Comparison of ENCODE assay signal across 9 mouse cellular contexts in the genomic region with DNA sequence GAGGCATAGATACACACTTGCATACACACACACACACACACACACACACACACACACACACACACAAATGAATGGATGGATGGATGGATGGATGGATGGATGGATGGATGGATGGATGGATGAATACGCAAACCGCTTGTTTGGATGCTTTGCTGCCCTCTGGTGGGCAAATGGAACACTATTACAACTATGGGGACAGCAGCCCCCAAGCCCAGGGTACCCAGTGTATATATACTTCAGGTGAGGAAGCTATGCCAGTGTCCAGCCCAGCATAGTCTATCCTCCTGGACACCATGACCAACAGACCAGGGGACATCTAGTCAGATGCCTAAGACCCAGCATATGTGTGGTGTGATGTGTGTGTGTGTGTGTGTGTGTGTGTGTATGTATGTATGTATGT. TPM values are rescaled to one million over a fixed set of nuclear protein-coding genes. Genes with fewer than 3 reads are reported as not detected.
DNase-seq lines count a peak whose midpoint lies in the region; ATAC-seq lines count a peak whose summit lies in the region.
"Had no signal": no experiment of that assay in that cellular context is flagged by ENCODE, and none has a peak within 500 bp of the region (broad histone marks: within the 10 kb centered on the region; RNA-seq: fewer than 3 reads in every experiment).

No protein-coding gene starts in this region.

- WGBS in neural tube, embryonic 13.5 days, result 12% methylated on average over 2 of the region's 2 CpGs

- 0 out of 2 replicates have a peak, but pooled peaks cover 3% of the 10 kb centered on the region for H3K27me3 ChIP-seq in neural tube, embryonic 13.5 days

- H3K27ac ChIP-seq in neural tube, embryonic 13.5 days (replicated peaks), result no peak overlapping the region
- H3K27ac ChIP-seq: limb, embryonic 13.5 days had no signal

- H3K9ac ChIP-seq in neural tube, embryonic 13.5 days, result no peak overlapping the region

- peak; percentile 45; the same call in 1 of the 2 replicates for ATAC-seq in neural tube, embryonic 13.5 days (ENCODE audit: low read depth)

- H3K4me3 ChIP-seq in neural tube, embryonic 13.5 days, result no peak overlapping the region
- H3K4me3 ChIP-seq: limb, embryonic 13.5 days had no signal

- DNase-seq in layer of hippocampus, adult 18-20 months (ENCODE audit: low spot score in 2 of 2), result peak; percentile 30 to 68
- no peak for DNase-seq in layer of hippocampus, adult 9-10 months (ENCODE audit: low spot score)
- DNase-seq in ES-CJ7 (ENCODE audit: low read depth, low spot score), result peak; percentile 34
- peak; percentile 38 for DNase-seq in c-Kit-positive CD71-positive TER-119-positive erythroid progenitor cells, embryonic 14.5 days (ENCODE audit: low spot score)
- DNase-seq in forelimb bud, embryonic 11.5 days (ENCODE audit: low read depth, low spot score), result peak; percentile 66
- DNase-seq in left cerebral cortex, postnatal 36 days (ENCODE audit: low spot score in 2 of 2), result peak; percentile 26 to 43
- DNase-seq in spleen, adult 12 weeks (ENCODE audit: low spot score), result no peak

- no peaks in the 10 kb centered on the region for H3K9me3 ChIP-seq in neural tube, embryonic 13.5 days
- H3K9me3 ChIP-seq: limb, embryonic 13.5 days had no signal

- intact Hi-C loops in left cerebral cortex, postnatal 36 days (cut with DNase I), result loop anchor here (2.0 kb wide), 1 partner anchor 159 kb away; no protein-coding TSS in a partner anchor

- H3K36me3 ChIP-seq in neural tube, embryonic 13.5 days, result no peaks in the 10 kb centered on the region
- H3K36me3 ChIP-seq: limb, embryonic 13.5 days had no signal

- H3K4me1 ChIP-seq in neural tube, embryonic 13.5 days (replicated peaks), result no peaks in the 10 kb centered on the region
- H3K4me1 ChIP-seq: limb, embryonic 13.5 days had no signal

- no peak overlapping the region for H3K4me2 ChIP-seq in neural tube, embryonic 13.5 days
- H3K4me2 ChIP-seq: limb, embryonic 13.5 days had no signal

RNA-seq across cellular contexts. Expression of gene Prdm11, which starts 17.4 kb away (rescaled TPM):
- 10 to 100 TPM; 22.2 to 26.0 TPM for total RNA-seq in layer of hippocampus, adult 18-20 months (2021)
- total RNA-seq in left cerebral cortex, postnatal 36 days (2021), result 10 to 100 TPM; 21.0 to 25.1 TPM
- 1.8 and 2.2 TPM in 2 replicates for polyA plus RNA-seq in neural tube, embryonic 13.5 days (2015; fragmentation: Nextera tagmentation; extraction: Ambion mirVana)

Comparison
In these comparisons a context has a peak if more than half of its experiments do, and no peak if none do; other contexts are left out.
1. DNase-seq: peak in layer of hippocampus, adult 18-20 months (2 of 2), ES-CJ7 (single experiment), c-Kit-positive CD71-positive TER-119-positive erythroid progenitor cells, embryonic 14.5 days (single experiment), forelimb bud, embryonic 11.5 days (single experiment) and left cerebral cortex, postnatal 36 days (2 of 2); none in layer of hippocampus, adult 9-10 months (single experiment) and spleen, adult 12 weeks (single experiment).